Mouse (Mus musculus) C2C12 (cell line): ENCODE measurements around the gene Lca5l. TPM values are rescaled to one million over a fixed set of nuclear protein-coding genes. Genes with fewer than 3 reads are reported as not detected.

ENCODE experiments used
- H3K27me3 ChIP-seq: one replicate; pipeline ENCODE4 v1.6.1; 2011; ENCODE audit not compliant: control insufficient read depth, insufficient read depth, insufficient read length
- H3K36me3 ChIP-seq: one replicate; pipeline ENCODE4 v1.6.1; 2011; ENCODE audit not compliant: control insufficient read depth, insufficient read depth
- H3K4me3 ChIP-seq: one replicate; pipeline ENCODE4 v1.5.1; 2011; ENCODE audit warnings: mild to moderate bottlenecking, control low read depth; ENCODE audit not compliant: poor library complexity, insufficient read depth, severe bottlenecking
- H3K79me2 ChIP-seq: one replicate; pipeline ENCODE4 v1.6.1; 2011; ENCODE audit not compliant: control insufficient read depth, insufficient read depth
- H3K79me3 ChIP-seq: one replicate; pipeline ENCODE4 v1.6.1; 2011; ENCODE audit warnings: low read depth, control low read depth
- H3ac ChIP-seq: one replicate; pipeline ENCODE3; 2011; ENCODE audit warnings: low read depth; ENCODE audit not compliant: control insufficient read depth, insufficient read length
- CEBPB ChIP-seq: IDR thresholded peaks from one replicate; pipeline ENCODE4 v1.6.1; 2011; ENCODE audit warnings: low read depth, mild to moderate bottlenecking, control low read depth, moderate library complexity
- CTCF ChIP-seq: IDR thresholded peaks from one replicate; pipeline ENCODE4 v1.5.1; 2011; ENCODE audit not compliant: control insufficient read depth, insufficient read depth, insufficient read length
- FOSL1 ChIP-seq: IDR thresholded peaks from one replicate; pipeline ENCODE4 v1.8.0; 2011; ENCODE audit warnings: mild to moderate bottlenecking, low read length; ENCODE audit not compliant: poor library complexity, insufficient read depth, severe bottlenecking
- MAX ChIP-seq: IDR thresholded peaks from one replicate; pipeline ENCODE4 v1.6.1; 2011; ENCODE audit warnings: mild to moderate bottlenecking, control low read depth
- MYOD1 ChIP-seq: IDR thresholded peaks from one replicate; pipeline ENCODE4 v1.6.1; 2011; ENCODE audit warnings: low read depth; ENCODE audit not compliant: control insufficient read depth, insufficient read length
- MYOG ChIP-seq: IDR thresholded peaks from one replicate; pipeline ENCODE4 v1.6.1; 2011; ENCODE audit not compliant: control insufficient read depth, insufficient read length; ENCODE audit errors: extremely low read depth
- USF1 ChIP-seq: IDR thresholded peaks from one replicate; pipeline ENCODE4 v1.6.1; 2011; ENCODE audit warnings: low read depth, mild to moderate bottlenecking, control low read depth, moderate library complexity
- polyA plus RNA-seq: library from polyadenylated mRNA; unstranded; fragments of >200 nt; fragmentation: generic; extraction: Trizol; gene quantifications from one replicate; pipeline ENCODE4 v1.2.1, GENCODE M21; 2012; ENCODE audit warnings: missing spikeins

Lca5l gene
- polyA plus RNA-seq, 1 experiment: 0.25 TPM

- Histone ChIP-seq H3K4me3 (no peak overlapping the region), H3K79me2 (no peaks in the 10 kb centered on the region), H3K79me3 (no peaks in the 10 kb centered on the region), H3K27me3 (no peaks in the 10 kb centered on the region), H3K36me3 (peaks cover 19% of the 10 kb centered on the region), H3ac (no peak overlapping the region)
- TF ChIP-seq CTCF (no peak), MYOG (no peak), USF1 (no peak), FOSL1 (no peak), CEBPB (no peak), MAX (no peak), MYOD1 (no peak)
Observed at GRCm38 (mm10) chr16:96160927-96161326, 31.1 kb downstream of the Lca5l start.

- Histone ChIP-seq H3K4me3 (no peak overlapping the region), H3ac (no peak overlapping the region), H3K36me3 (peaks cover 25% of the 10 kb centered on the region), H3K79me3 (no peaks in the 10 kb centered on the region), H3K79me2 (no peaks in the 10 kb centered on the region), H3K27me3 (no peaks in the 10 kb centered on the region)
- TF ChIP-seq CEBPB (no peak), USF1 (no peak), MAX (no peak), CTCF (no peak), MYOD1 (no peak), FOSL1 (no peak), MYOG (no peak)
Observed at GRCm38 (mm10) chr16:96159794-96160346, 32.2 kb downstream of the Lca5l start.

- no peaks in the 10 kb centered on the region for H3K27me3 ChIP-seq
- peaks cover 28% of the 10 kb centered on the region for H3K36me3 ChIP-seq
- H3ac ChIP-seq: no peak overlapping the region
- H3K79me2 ChIP-seq: no peaks in the 10 kb centered on the region
- H3K4me3 ChIP-seq: no peak overlapping the region
- no peaks in the 10 kb centered on the region for H3K79me3 ChIP-seq
- no peak for TF ChIP-seq FOSL1
- TF ChIP-seq MAX: no peak
- TF ChIP-seq MYOD1: no peak
- no peak for TF ChIP-seq CEBPB
- no peak for TF ChIP-seq MYOG
- TF ChIP-seq CTCF: no peak
- no peak for TF ChIP-seq USF1
Observed at GRCm38 (mm10) chr16:96159091-96159731, 32.9 kb downstream of the Lca5l start.

- Histone ChIP-seq H3K4me3 (no peak overlapping the region), H3K36me3 (peaks cover 34% of the 10 kb centered on the region), H3K27me3 (no peaks in the 10 kb centered on the region), H3K79me3 (no peaks in the 10 kb centered on the region), H3ac (no peak overlapping the region), H3K79me2 (peaks cover under 1% of the 10 kb centered on the region)
- TF ChIP-seq CEBPB (no peak), CTCF (no peak)
Observed at GRCm38 (mm10) chr16:96158511-96159080, 33.5 kb downstream of the Lca5l start.

- no peak for TF ChIP-seq MAX
- no peak for TF ChIP-seq MYOD1
- no peak for TF ChIP-seq CTCF
- TF ChIP-seq USF1: no peak
- no peak for TF ChIP-seq FOSL1
- no peak for TF ChIP-seq CEBPB
- no peak for TF ChIP-seq MYOG
Observed at GRCm38 (mm10) chr16:96157171-96157570, 34.9 kb downstream of the Lca5l start.

GRCm38 (mm10) chr16:96156019-96156418 lies 36.1 kb downstream of the Lca5l start:
- H3K79me3 ChIP-seq: no peaks in the 10 kb centered on the region
- H3K79me2 ChIP-seq: peaks cover 16% of the 10 kb centered on the region
- peaks cover 43% of the 10 kb centered on the region for H3K36me3 ChIP-seq
- TF ChIP-seq CEBPB (no peak), MAX (no peak), MYOG (no peak), FOSL1 (no peak), MYOD1 (no peak), CTCF (no peak), USF1 (no peak)
- no peaks in the 10 kb centered on the region for H3K27me3 ChIP-seq
- H3K4me3 ChIP-seq: no peak overlapping the region
- no peak overlapping the region for H3ac ChIP-seq

More at GRCm38 (mm10) chr16:96157171-96157570, 34.9 kb downstream of the Lca5l start:
- Histone ChIP-seq H3K27me3 (no peaks in the 10 kb centered on the region), H3ac (no peak overlapping the region), H3K4me3 (no peak overlapping the region), H3K36me3 (peaks cover 43% of the 10 kb centered on the region), H3K79me2 (peaks cover 14% of the 10 kb centered on the region), H3K79me3 (no peaks in the 10 kb centered on the region)
